Mouse (Mus musculus) cerebellum, adult 11 months (tissue): ENCODE data around the gene B3glct.

Experiments used
- DNase-seq: peaks from one replicate; pipeline ENCODE4 v3.0.0; 2022

Gene B3glct

DNA sequence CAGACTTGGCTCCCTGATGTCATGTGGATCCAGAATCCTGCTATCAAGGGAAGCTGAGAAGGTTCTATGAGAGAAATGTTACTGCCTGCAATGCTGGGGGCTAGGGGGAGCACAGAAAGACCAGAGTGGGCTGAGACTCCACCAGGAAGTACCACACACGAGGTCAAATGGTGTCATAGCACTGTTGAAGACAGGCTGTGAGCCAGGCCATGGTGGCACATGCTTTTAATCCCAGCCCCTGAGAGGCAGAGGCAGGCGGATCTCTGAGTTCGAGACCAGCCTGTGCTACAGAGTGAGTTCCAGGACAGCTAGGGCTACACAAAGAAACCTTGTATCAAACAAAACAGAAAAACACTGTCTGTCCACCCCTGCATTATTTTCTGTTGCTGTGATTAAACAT lies 75.0 kb downstream of the B3glct start:
- no peak for DNase-seq

DNA sequence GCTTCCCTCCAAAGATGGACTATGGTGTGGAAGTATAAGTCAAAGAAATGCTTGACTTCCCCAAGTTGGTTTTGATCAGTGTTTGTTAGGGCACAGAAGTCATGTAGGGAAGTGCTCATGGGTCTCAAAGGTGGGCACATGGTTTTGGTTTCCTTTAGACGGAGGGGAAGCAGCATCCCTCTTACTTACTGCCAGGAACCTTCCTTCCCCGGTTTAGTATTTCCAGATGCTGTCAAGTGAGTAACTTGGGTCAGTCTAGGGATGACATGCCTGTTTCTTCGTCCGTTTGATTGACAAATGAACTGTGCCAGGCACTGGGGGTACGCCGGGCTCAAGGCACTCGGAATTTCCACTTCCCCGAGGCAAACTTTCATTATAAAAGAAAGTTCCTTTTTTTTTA lies 89.1 kb downstream of the B3glct start:
- DNase-seq, result no peak

DNA sequence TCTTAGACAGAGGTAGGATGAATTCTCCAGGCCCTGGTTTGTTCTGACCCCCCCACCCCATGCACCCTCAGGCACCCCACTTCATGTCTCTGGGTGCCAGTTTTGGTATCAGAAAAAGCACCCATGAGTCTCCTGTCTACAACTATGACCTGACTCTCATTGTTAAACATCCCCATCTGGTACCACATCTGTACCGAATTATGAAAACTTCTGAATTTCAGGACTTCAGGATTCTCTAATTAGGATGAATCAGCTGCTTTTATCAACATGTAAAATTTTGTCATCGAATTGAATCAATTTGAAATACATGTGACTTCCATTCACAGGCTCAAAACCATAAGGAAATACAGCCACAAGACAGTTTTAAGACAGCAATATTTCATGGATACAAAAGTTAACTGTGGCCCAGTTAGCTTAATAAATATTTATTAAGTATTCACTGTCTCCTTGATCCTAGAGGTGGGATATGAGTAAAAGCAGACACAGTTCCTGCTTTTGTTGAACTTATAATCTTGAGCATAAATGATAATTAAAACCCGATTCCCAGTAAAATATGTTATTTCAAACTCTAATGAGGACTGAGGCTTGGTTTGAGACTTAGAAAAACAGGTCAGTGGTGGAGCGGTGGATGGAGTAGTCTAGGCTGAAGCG lies 89.7 kb downstream of the B3glct start:
- no peak for DNase-seq

DNA sequence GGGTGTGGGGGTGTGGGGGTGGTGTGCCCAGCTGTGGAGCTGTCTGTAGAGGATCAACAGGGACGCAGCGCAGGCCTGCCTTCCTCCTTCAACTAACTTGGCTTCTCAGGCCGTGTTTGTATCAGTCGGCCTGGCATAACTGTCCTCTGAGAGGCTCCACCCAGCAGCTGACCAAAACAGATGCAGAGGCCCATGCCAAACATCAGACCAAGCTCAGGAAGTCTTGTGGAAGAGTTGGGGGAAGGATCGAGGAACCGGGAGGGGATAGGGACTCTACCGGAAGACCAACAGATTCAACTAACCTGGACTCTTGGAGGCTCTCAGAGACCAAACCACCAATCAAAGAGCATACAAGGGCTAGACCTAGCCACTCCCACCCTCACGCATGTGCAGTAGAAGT lies 91.6 kb downstream of the B3glct start:
- no peak for DNase-seq

DNA sequence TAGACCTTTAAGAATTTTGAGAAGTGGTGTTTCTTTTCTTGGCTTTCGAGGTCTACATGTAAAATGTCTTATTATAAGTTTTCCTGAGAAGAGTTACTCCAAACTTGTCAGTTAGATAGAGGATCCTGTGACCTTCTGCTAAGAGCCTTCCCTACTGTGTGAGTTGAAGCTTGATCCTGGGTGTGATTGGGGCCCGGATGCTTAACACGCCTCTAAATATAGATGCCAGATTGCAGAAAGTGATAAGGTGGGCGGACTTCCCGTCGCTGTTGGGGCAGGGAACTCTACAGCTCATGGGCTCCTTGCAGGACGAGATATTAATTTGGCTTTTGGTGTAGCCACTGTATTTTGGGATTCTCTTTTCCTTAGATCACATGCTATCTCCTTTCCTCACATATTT lies 98.0 kb downstream of the B3glct start:
- DNase-seq, result no peak

DNA sequence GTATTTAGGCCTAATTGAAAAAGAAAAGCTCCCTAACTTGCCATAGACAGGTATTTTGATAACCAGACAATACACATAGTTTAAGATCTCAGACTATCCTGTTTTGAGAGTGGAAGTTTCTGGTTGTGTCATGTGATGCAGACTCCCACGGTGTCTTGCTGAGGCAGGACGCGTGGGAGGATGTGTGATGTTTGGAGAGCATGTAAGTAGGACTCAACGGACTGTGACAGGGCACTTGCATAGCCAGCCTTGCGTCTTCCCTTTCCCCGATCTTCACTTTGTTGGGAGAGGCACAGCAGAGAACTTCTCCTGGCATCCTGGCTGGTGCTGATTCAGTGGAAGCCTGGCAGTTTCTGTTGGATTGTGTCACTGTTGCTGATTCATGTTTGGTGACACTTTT lies 101.7 kb downstream of the B3glct start:
- DNase-seq, result no peak

DNA sequence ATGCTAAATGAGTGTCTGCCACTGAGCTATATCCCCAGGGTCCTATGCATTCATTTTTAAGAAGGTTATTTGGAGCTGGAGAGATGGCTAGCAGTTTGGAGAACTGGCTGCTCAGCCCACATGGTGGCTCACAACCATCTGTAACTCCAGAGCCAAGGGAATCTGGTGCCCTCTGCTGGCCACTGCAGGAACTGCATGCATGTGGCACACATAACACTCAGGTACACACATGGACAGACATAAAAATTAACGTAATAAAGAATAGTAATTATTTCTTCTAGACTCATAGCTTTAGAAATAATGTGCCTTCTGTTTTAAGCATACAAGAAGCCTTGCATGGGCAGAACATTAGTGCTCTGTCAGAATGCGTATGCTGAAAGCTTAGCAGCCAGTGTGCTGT lies 102.4 kb downstream of the B3glct start:
- no peak for DNase-seq

DNA sequence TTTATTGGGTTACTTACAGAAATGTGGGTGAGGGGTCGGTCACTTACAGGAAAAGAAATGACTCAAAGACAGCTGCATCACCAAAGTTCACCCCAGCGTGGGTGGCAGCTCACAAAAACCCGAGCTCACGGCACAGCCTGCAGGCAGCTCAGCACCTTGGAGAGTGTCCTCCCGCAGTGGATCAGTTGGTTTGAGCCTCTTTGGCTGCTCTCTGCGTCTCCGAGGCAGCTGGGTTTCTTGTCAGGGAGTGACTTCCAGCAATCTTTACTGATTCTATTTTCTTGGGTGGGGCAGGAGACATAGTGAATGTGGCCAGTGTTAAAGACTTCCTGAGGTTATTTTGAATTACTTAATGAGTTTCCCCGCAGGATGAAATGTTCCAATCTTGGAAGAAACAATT lies 112.1 kb downstream of the B3glct start:
- DNase-seq, result no peak

DNA sequence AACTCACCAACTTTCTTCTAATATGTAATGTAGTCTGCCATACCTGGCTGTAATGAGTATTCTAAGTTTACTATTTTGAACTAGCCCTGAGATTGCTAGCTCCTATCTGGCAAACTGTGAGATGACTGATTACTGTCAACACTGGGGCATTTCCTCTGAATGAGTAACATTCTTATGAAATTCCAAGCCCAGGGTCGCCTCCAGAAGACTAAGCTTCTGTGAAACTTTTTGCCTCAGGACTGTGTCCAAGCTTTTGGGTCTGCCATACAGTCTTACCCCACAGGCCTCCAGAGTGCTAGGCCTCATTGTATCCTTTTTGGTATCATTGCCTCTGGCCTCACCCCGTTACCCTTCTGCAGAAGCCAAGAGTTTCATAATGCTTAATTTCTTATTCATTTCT lies 132.0 kb downstream of the B3glct start:
- no peak for DNase-seq

DNA sequence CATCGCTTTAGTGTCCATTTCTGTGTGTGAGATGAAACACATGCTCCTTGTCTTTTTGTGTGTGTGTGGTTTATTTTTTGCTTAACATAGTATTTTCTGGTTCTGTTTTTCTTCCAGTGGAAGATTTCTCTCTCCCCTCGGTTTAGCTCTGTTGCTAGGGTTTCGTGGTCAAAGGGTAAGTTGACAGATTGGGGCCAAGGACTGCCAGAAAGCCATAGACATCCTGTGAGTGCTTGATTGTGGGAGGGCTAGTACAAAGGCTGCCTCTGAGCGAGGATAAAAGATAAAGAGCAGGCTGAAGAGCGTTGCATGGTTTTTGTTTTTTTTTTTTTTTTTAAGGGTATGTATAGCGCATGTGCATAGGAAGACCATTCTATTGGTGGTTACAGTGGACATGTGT lies 133.8 kb downstream of the B3glct start:
- DNase-seq, result no peak
